Mouse (Mus musculus) MEL (cell line): Measurements from ENCODE around the gene Trak1. TPM values are rescaled to one million over a fixed set of nuclear protein-coding genes. Genes with fewer than 3 reads are reported as not detected.
A peak's percentile ranks its signal among the peaks of the same experiment; 100 is the strongest.

Source experiments
- DNase-seq: peaks from one replicate; pipeline ENCODE4 v3.0.0; 2011; ENCODE audit warnings: low read depth, low spot score
- H3K27ac ChIP-seq: 2 replicates; pipeline ENCODE4 v1.5.1; 2012; ENCODE audit warnings: low read depth, mild to moderate bottlenecking, control low read depth, low read length, moderate library complexity; ENCODE audit not compliant: control insufficient read depth
- H3K27me3 ChIP-seq, 2 experiments: fragments of 150-350 bp in 1 of 2; sonication (generic) in 1 of 2; 2 replicates each; pipeline ENCODE4 v1.6.1; 2012; ENCODE audit warnings: low read length in 2 of 2, mild to moderate bottlenecking in 2 of 2, improper control_type of control experiment in 1 of 2, moderate library complexity in 1 of 2; ENCODE audit not compliant: insufficient read depth in 2 of 2, control insufficient read depth in 1 of 2
- H3K36me3 ChIP-seq, 2 experiments: 2 replicates each; pipeline ENCODE4 v1.6.1; 2012 to 2014; ENCODE audit warnings: low read length in 2 of 2, improper control_type of control experiment in 1 of 2, inconsistent platforms in 1 of 2, mild to moderate bottlenecking in 1 of 2; ENCODE audit not compliant: insufficient read depth in 2 of 2, control insufficient read depth in 1 of 2
- H3K4me1 ChIP-seq, 2 experiments: fragments of 150-350 bp in 1 of 2; sonication (generic) in 1 of 2; 2 replicates each; pipeline ENCODE4 v1.6.1; 2012; ENCODE audit warnings: low read length in 2 of 2, improper control_type of control experiment in 1 of 2, mild to moderate bottlenecking in 1 of 2; ENCODE audit not compliant: insufficient read depth in 2 of 2, control insufficient read depth in 1 of 2
- H3K4me3 ChIP-seq, 2 experiments: fragments of 150-350 bp in 1 of 2; sonication (generic) in 1 of 2; 2 replicates each; pipeline ENCODE4 v1.5.1; 2012; ENCODE audit warnings: low read depth in 2 of 2, low read length in 2 of 2, mild to moderate bottlenecking in 2 of 2, moderate library complexity in 2 of 2, control low read depth in 1 of 2, improper control_type of control experiment in 1 of 2; ENCODE audit not compliant: control insufficient read depth in 1 of 2, insufficient read depth in 1 of 2
- H3K79me2 ChIP-seq: 2 replicates; pipeline ENCODE4 v1.6.1; 2012; ENCODE audit warnings: mild to moderate bottlenecking, low read length, moderate library complexity; ENCODE audit not compliant: control insufficient read depth, poor library complexity, insufficient read depth
- H3K9ac ChIP-seq: 2 replicates; pipeline ENCODE4 v1.6.1; 2012; ENCODE audit warnings: low read depth, mild to moderate bottlenecking, control low read depth, low read length, moderate library complexity; ENCODE audit not compliant: control insufficient read depth, poor library complexity, severe bottlenecking
- H3K9me3 ChIP-seq: fragments of 150-350 bp; sonication (generic); replicated peaks from 2 replicates; pipeline ENCODE4 v1.6.1; 2012; ENCODE audit warnings: mild to moderate bottlenecking, low read length, improper control_type of control experiment, moderate library complexity; ENCODE audit not compliant: insufficient read depth
- BHLHE40 ChIP-seq: IDR thresholded peaks from 2 replicates; pipeline ENCODE4 v1.6.1; 2012; ENCODE audit warnings: low read depth, mild to moderate bottlenecking, inconsistent platforms, low read length, improper control_type of control experiment, borderline replicate concordance
- CHD2 ChIP-seq: IDR thresholded peaks from 2 replicates; pipeline ENCODE4 v1.6.1; 2011; ENCODE audit warnings: low read length, improper control_type of control experiment
- CTCF ChIP-seq, 3 experiments: IDR thresholded peaks in 2 of 3; conservative IDR thresholded peaks in 1 of 3; 2 replicates each; pipeline ENCODE4 v1.5.1; 2011 to 2012; ENCODE audit warnings: low read length in 3 of 3, low read depth in 2 of 3, mild to moderate bottlenecking in 2 of 3, improper control_type of control experiment in 1 of 3, inconsistent platforms in 1 of 3, mixed read lengths in 1 of 3, moderate library complexity in 1 of 3; ENCODE audit not compliant: control insufficient read depth in 1 of 3, insufficient read depth in 1 of 3, poor library complexity in 1 of 3, severe bottlenecking in 1 of 3
- E2F4 ChIP-seq: IDR thresholded peaks from 2 replicates; pipeline ENCODE4 v1.6.1; 2011; ENCODE audit warnings: low read depth, low read length, improper control_type of control experiment, borderline replicate concordance
- ETS1 ChIP-seq: IDR thresholded peaks from 2 replicates; pipeline ENCODE4 v1.6.1; 2012; ENCODE audit warnings: low read depth, mild to moderate bottlenecking, inconsistent platforms, low read length, improper control_type of control experiment, moderate library complexity
- HCFC1 ChIP-seq: IDR thresholded peaks from 2 replicates; pipeline ENCODE4 v1.6.1; 2012; ENCODE audit warnings: low read depth, mild to moderate bottlenecking, inconsistent platforms, low read length, improper control_type of control experiment, moderate library complexity
- KAT2A ChIP-seq: conservative IDR thresholded peaks from 2 replicates; pipeline ENCODE4 v1.6.1; 2012; ENCODE audit warnings: low read depth, low read length, improper control_type of control experiment, inconsistent platforms
- MAX ChIP-seq: IDR thresholded peaks from 2 replicates; pipeline ENCODE4 v1.6.1; 2011; ENCODE audit warnings: low read length, improper control_type of control experiment
- MAZ ChIP-seq: IDR thresholded peaks from 2 replicates; pipeline ENCODE4 v1.6.1; 2012; ENCODE audit warnings: low read depth, mild to moderate bottlenecking, inconsistent platforms, low read length, improper control_type of control experiment
- MYC ChIP-seq: IDR thresholded peaks from 2 replicates; pipeline ENCODE4 v1.6.1; 2011; ENCODE audit warnings: low read depth, mild to moderate bottlenecking, low read length, improper control_type of control experiment, moderate library complexity
- RAD21 ChIP-seq: IDR thresholded peaks from 2 replicates; pipeline ENCODE4 v1.6.1; 2011; ENCODE audit warnings: mild to moderate bottlenecking, low read depth, low read length, improper control_type of control experiment
- RCOR1 ChIP-seq: IDR thresholded peaks from 2 replicates; pipeline ENCODE4 v1.6.1; 2012; ENCODE audit warnings: low read depth, mild to moderate bottlenecking, inconsistent platforms, low read length, improper control_type of control experiment
- SMC3 ChIP-seq: IDR thresholded peaks from 2 replicates; pipeline ENCODE4 v1.6.1; 2011; ENCODE audit warnings: low read depth, low read length, improper control_type of control experiment
- TAL1 ChIP-seq: IDR thresholded peaks from 2 replicates; pipeline ENCODE4 v1.6.1; 2012; ENCODE audit warnings: mild to moderate bottlenecking, inconsistent platforms, low read length, moderate library complexity, mixed read lengths
- TBP ChIP-seq: IDR thresholded peaks from 2 replicates; pipeline ENCODE4 v1.8.0; 2011; ENCODE audit warnings: low read depth, low read length, improper control_type of control experiment
- TCF12 ChIP-seq: IDR thresholded peaks from 2 replicates; pipeline ENCODE4 v1.6.1; 2014; ENCODE audit warnings: low read depth, mild to moderate bottlenecking, inconsistent platforms, low read length, improper control_type of control experiment, moderate library complexity
- USF1 ChIP-seq: IDR thresholded peaks from 2 replicates; pipeline ENCODE4 v1.6.1; 2014; ENCODE audit warnings: low read depth, mild to moderate bottlenecking, inconsistent platforms, low read length, improper control_type of control experiment, moderate library complexity
- USF2 ChIP-seq, 2 experiments: IDR thresholded peaks; 2 replicates each; pipeline ENCODE4 v1.6.1; 2011 to 2012; ENCODE audit warnings: improper control_type of control experiment in 2 of 2, low read length in 2 of 2, borderline replicate concordance in 1 of 2, inconsistent platforms in 1 of 2, low read depth in 1 of 2, mild to moderate bottlenecking in 1 of 2; ENCODE audit not compliant: insufficient read depth in 1 of 2
- ZC3H11A ChIP-seq: IDR thresholded peaks from 2 replicates; pipeline ENCODE4 v1.6.1; 2012; ENCODE audit warnings: low read depth, mild to moderate bottlenecking, inconsistent platforms, low read length, improper control_type of control experiment
- ZKSCAN1 ChIP-seq: IDR thresholded peaks from 2 replicates; pipeline ENCODE4 v1.6.1; 2012; ENCODE audit warnings: low read depth, mild to moderate bottlenecking, inconsistent platforms, low read length, improper control_type of control experiment, moderate library complexity
- ZMIZ1 ChIP-seq: IDR thresholded peaks from 2 replicates; pipeline ENCODE4 v1.6.1; 2012; ENCODE audit warnings: low read depth, mild to moderate bottlenecking, inconsistent platforms, low read length, improper control_type of control experiment, moderate library complexity
- polyA plus RNA-seq, 2 experiments: library from polyadenylated mRNA; stranded (reverse) in 1 of 2; unstranded in 1 of 2; fragments of >175 nt in 1 of 2; fragments of >200 nt in 1 of 2; gene quantifications; 2 replicates each; pipeline versions ENCODE4 v1.2.1 to v1.2.4; 2012; ENCODE audit warnings: low replicate concordance in 2 of 2, low read depth in 1 of 2; ENCODE audit not compliant: insufficient read length in 2 of 2, insufficient read depth in 1 of 2, missing spikeins in 1 of 2
- total RNA-seq: library from RNA; depleted of rRNA; stranded (reverse); fragments of 300-350 nt; gene quantifications from 2 replicates; pipeline ENCODE4 v1.2.3, GENCODE M21; 2012

Trak1 gene
- total and polyA plus RNA-seq, 3 experiments, result 16.2 to 35.5 TPM; not detected in 1

DNA sequence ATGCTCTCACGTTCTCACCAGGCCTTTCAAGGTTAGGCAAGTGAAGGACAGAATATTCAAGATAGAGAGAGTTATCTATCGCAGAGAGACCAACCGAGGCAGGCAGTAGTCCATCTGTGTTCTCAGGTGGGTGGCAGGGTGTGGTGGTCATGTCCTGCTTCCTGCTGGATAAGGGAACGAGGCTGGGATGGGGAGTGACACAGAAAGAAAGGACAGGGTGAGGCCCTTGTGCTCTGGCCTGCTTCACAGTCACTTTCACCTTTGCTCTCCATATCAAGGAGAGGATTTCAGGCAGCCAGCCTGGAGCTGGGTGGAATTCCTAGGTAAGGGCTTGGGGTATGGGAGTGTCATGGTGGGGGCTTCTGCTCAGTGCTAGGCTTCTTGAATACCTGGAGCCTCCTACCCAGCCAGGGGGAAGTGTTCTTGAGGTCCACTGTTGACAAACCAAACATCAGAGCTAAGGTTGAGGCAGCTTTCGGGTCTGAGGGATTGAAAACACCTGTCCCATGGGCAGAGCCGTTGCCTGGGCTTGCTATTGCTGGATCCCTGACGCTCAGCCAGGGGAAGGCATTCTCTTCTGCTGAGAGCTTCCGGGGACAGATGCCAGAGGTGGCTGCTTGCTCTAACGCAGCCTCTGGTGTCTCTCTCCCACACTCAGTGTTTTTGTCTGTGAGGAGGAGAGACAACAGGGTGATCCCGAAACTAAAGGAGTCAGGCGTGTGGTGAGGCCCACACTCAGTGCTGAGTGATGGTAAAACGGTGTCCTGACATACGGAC, 159.6 kb downstream of the Trak1 start:
- no peak for TF ChIP-seq KAT2A
- TF ChIP-seq ZMIZ1, result no peak
- no peak for TF ChIP-seq CHD2
- no peak for TF ChIP-seq MAX
- no peak for TF ChIP-seq USF1
- no peak for TF ChIP-seq USF2 (IDR thresholded peaks at IDR 0.05; ENCODE audit: borderline replicate concordance in 1 of 2, insufficient read depth in 1 of 2, low read depth in 1 of 2, low read length in 2 of 2)
- TF ChIP-seq SMC3, result no peak
- TF ChIP-seq BHLHE40, result no peak
- no peak for TF ChIP-seq ETS1

DNA sequence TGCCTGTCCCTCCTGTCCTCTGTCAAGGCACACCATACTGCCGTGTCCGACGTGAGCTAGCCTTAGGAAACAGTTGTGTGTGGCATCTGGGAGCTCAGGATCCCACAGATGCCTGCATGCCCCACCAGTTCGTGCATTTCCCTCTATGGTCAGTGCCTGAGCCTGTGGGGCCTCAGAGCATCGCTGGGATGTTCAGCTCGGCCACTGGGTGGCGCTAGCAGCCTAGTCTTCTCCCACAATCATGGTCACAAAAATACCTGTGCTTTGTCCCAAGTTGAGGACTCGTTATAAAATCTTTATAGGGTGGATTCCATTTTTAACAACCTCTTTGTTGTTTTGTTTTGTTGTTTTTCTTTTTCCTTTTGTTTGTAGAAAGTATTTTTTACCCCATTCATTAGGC, 161.2 kb downstream of the Trak1 start:
- Histone ChIP-seq H3K27me3 (no peaks in the 10 kb centered on the region), H3K9ac (no peak overlapping the region), H3K79me2 (no peaks in the 10 kb centered on the region), H3K4me3 (no peak overlapping the region), H3K27ac (no peak overlapping the region), H3K9me3 (no peaks in the 10 kb centered on the region), H3K36me3 (peaks cover 0 to 16% of the 10 kb centered on the region in 2 experiments; a peak in 3 of 4 replicates), H3K4me1 (peaks cover 5 to 19% of the 10 kb centered on the region in 2 experiments)
- peak; percentile 46 for TF ChIP-seq RAD21
- no peak for TF ChIP-seq MYC
- no peak for TF ChIP-seq KAT2A
- peak; percentile 60 for TF ChIP-seq SMC3
- peak; percentile 87 to 95 (median 91) for TF ChIP-seq CTCF (IDR thresholded peaks at IDR 0.05 in 2 of 3, conservative IDR thresholded peaks at IDR 0.05 in 1 of 3; ENCODE audit: control insufficient read depth in 1 of 3, insufficient read depth in 1 of 3, low read depth in 2 of 3, low read length in 3 of 3, poor library complexity in 1 of 3, severe bottlenecking in 1 of 3)
- peak; percentile 29 for TF ChIP-seq ZC3H11A
- DNase-seq, result peak; percentile 65

More for the DNA sequence above, 159.6 kb downstream of the Trak1 start:
- no peak overlapping the region for H3K4me3 ChIP-seq
- peaks cover 5 to 25% of the 10 kb centered on the region in 2 experiments for H3K4me1 ChIP-seq
- peak overlapping the region; percentile 36 for H3K27ac ChIP-seq
- H3K36me3 ChIP-seq, result peaks cover 0 to 23% of the 10 kb centered on the region in 2 experiments; a peak in 3 of 4 replicates
- DNase-seq, result no peak
- H3K9me3 ChIP-seq, result no peaks in the 10 kb centered on the region
- no peak overlapping the region for H3K9ac ChIP-seq
- H3K27me3 ChIP-seq, result no peaks in the 10 kb centered on the region
- H3K79me2 ChIP-seq, result no peaks in the 10 kb centered on the region

DNA sequence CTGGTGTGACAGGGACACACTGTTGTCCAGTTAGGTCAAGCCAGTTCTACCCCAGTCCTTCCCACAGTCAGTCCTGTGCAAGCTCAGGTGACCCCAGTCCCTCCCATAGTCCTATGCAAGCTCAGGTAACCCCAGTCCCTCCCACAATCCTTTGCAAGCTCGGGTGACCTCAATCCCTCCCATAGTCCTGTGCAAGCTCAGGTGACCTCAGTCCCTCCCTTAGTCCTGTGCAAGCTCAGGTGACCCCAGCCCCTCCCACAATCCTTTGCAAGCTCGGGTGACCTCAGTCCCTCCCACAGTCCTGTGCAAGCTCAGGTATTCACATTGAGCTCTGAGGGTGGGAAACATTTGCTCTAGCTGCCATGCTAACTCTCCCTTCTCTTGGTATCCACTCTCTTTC, 162.6 kb downstream of the Trak1 start:
- no peak for TF ChIP-seq ZKSCAN1
- no peak for TF ChIP-seq RCOR1
- no peak for TF ChIP-seq E2F4
- no peak for TF ChIP-seq TCF12
- no peak for TF ChIP-seq CHD2
- no peak for TF ChIP-seq ZMIZ1
- no peak for TF ChIP-seq MAZ
- TF ChIP-seq USF2 (IDR thresholded peaks at IDR 0.05; ENCODE audit: borderline replicate concordance in 1 of 2, insufficient read depth in 1 of 2, low read depth in 1 of 2, low read length in 2 of 2), result no peak
- TF ChIP-seq RAD21, result no peak
- TF ChIP-seq TBP, result no peak
- no peak for TF ChIP-seq HCFC1
- TF ChIP-seq TAL1, result no peak
- H3K4me1 ChIP-seq, result peaks cover 5 to 19% of the 10 kb centered on the region in 2 experiments
- no peaks in the 10 kb centered on the region for H3K79me2 ChIP-seq
- H3K36me3 ChIP-seq, result peaks cover 0 to 16% of the 10 kb centered on the region in 2 experiments; a peak in 3 of 4 replicates
- no peak overlapping the region for H3K9ac ChIP-seq
- no peaks in the 10 kb centered on the region for H3K9me3 ChIP-seq
- H3K27me3 ChIP-seq, result no peaks in the 10 kb centered on the region
- H3K4me3 ChIP-seq, result no peak overlapping the region
- no peak for DNase-seq
- H3K27ac ChIP-seq, result no peak overlapping the region
